Mouse (Mus musculus): ENCODE data around the gene Frmd4a. TPM values are rescaled to one million over a fixed set of nuclear protein-coding genes. Genes with fewer than 3 reads are reported as not detected.

Frmd4a gene
- total RNA-seq, 2 experiments from 2014 or later: 113 to 118 TPM

GRCm38 (mm10) chr2:4184991-4185390 is 167.5 kb downstream of the Frmd4a start:
- intact Hi-C loops (cut with DNase I): no loop called here
- no peak for DNase-seq (ENCODE audit: extremely low spot score in 1 of 2, low spot score in 2 of 2)

- intact Hi-C loops (cut with DNase I): no loop called here
- peak; percentile 25 to 29 for DNase-seq (ENCODE audit: extremely low spot score in 1 of 2, low spot score in 2 of 2)
These were observed 170.0 kb downstream of the Frmd4a start for GRCm38 (mm10) chr2:4187521-4187920.

- intact Hi-C loops (cut with DNase I): no loop called here
- DNase-seq (ENCODE audit: extremely low spot score in 1 of 2, low spot score in 2 of 2): no peak
These were observed 170.8 kb downstream of the Frmd4a start for GRCm38 (mm10) chr2:4188303-4188702.

- no peak for DNase-seq (ENCODE audit: extremely low spot score in 1 of 2, low spot score in 2 of 2)
- intact Hi-C loops (cut with DNase I): no loop called here
These were observed 172.8 kb downstream of the Frmd4a start for GRCm38 (mm10) chr2:4190345-4190744.

- intact Hi-C loops (cut with DNase I): no loop called here
These were observed 173.5 kb downstream of the Frmd4a start for GRCm38 (mm10) chr2:4190995-4191394.

DNA sequence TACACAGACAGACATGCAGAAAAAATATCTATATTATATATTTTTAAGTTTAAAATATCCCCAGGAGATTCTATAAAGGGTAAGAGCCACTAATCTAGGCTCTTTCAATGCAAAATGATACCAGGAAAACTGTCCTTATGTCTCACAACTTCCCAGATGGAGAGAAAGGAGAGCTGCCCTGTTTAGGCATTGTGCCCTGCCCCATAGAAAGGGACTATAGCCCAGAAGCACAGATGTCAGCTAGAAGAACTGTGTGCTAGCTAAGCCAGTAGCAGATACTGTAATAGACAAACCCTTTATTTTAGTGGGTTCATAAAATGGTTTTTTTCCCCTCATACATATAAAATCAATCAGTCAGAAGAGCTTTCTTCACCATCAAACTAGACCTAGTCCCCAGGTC is 175.7 kb downstream of the Frmd4a start:
- intact Hi-C loops (cut with DNase I): no loop called here

More at GRCm38 (mm10) chr2:4190995-4191394, 173.5 kb downstream of the Frmd4a start:
- no peak for DNase-seq (ENCODE audit: extremely low spot score in 1 of 2, low spot score in 2 of 2)

DNA sequence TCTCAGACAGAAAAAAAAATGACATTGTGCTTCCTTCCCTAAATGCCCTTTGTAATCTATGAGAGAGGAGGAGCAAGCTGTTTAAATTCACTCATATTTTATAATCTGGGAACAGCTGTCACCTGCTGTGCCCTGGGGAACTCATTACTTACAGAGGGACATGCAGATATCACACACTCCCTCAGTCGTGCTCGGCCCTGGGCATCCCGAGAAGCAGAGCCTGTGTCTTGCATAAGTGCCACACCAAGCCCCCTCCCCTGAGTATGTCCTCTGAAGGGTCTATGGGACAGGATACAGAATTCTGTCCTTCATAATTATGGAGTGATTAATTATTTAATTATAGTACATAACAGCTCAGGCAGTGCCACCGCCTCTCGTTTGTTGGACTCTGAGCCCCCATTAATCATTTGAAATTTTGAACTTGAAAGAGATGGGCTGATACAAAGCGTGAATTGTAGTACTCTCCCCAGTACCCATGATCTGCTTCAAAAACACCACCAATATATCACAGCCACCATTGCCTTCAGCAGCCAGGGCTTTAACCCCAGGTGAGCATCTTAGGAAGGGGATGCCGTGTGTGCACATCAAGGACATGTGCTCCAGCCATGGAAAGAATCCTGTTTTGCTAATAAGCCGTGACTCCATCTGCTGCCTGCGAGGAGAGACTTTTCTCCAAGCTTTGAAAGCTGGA is 177.0 kb downstream of the Frmd4a start:
- intact Hi-C loops (cut with DNase I): no loop called here

More for the DNA sequence above, 175.7 kb downstream of the Frmd4a start:
- DNase-seq (ENCODE audit: extremely low spot score in 1 of 2, low spot score in 2 of 2): no peak

DNA sequence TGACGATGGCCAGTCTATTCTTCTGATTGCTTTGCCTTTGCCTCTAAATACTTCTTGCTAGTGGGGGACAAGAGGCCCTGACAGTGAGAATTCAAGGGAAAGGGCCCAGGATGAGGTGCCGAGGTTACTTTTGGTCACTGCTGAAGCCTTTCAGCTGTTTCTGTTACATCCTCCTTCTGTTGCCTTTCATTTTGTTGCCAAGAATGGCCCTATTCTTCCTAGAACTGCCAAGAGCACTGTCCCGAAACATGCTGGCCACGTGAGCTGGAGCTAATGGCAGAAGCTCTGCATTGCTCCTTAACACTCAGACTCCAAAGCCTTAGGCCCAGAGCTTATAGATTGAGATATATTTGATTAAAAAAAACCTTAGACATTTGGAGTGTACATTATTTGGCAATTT is 178.5 kb downstream of the Frmd4a start:
- no peak for DNase-seq (ENCODE audit: extremely low spot score in 1 of 2, low spot score in 2 of 2)
- intact Hi-C loops (cut with DNase I): no loop called here

More for the DNA sequence above, 177.0 kb downstream of the Frmd4a start:
- DNase-seq (ENCODE audit: extremely low spot score in 1 of 2, low spot score in 2 of 2): no peak

DNA sequence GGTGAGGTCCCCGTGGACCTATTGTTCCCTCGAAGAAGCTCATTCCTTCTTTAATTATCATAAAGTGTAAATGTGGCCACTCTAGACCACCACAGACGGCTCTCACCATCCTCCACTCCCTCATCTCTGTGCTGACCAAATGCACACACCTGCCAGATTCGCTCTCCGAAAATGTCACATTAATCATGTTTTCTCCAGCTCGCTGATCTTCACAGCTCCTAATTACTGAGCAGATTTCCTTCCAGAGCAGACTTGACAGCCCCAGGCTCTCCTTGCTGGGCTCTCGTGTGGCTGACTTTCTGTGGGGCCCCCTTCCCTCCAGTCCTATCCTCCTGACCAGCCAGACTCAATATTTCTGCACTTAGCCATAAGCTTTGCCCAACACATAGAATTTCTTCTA is 191.7 kb downstream of the Frmd4a start:
- DNase-seq (ENCODE audit: extremely low spot score in 1 of 2, low spot score in 2 of 2): no peak
- intact Hi-C loops (cut with DNase I): no loop called here

- intact Hi-C loops (cut with DNase I): loop anchor here (2.0 kb wide), 1 partner anchor 270 kb away; no protein-coding TSS in a partner anchor
- no peak for DNase-seq (ENCODE audit: extremely low spot score in 1 of 2, low spot score in 2 of 2)
These were observed 204.9 kb downstream of the Frmd4a start for GRCm38 (mm10) chr2:4222497-4222828.

DNA sequence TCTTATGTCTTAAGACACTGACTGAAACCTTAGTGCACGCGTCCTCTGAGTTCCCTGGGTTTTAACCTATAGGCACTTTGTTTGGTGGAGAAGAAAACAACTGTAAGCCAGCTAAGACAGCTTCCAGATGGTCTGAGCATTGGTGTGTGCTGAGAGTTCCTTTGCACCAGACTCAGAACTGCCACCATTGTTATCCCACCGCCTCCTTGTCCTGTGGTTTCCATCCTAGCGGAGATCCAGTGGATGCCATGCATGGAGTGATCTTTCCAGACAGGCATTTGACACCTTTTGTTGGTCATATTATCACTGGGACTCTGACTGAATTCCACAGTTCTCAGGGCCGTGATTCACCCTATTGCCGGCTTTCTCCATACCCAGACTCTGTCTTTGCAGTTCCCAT is 205.8 kb downstream of the Frmd4a start:
- intact Hi-C loops (cut with DNase I): loop anchor here (2.0 kb wide), 1 partner anchor 269 kb away; no protein-coding TSS in a partner anchor
- DNase-seq (ENCODE audit: extremely low spot score in 1 of 2, low spot score in 2 of 2): no peak

GRCm38 (mm10) chr2:4226941-4227558 is 209.5 kb downstream of the Frmd4a start:
- intact Hi-C loops (cut with DNase I): no loop called here
- no peak for DNase-seq (ENCODE audit: extremely low spot score in 1 of 2, low spot score in 2 of 2)

DNA sequence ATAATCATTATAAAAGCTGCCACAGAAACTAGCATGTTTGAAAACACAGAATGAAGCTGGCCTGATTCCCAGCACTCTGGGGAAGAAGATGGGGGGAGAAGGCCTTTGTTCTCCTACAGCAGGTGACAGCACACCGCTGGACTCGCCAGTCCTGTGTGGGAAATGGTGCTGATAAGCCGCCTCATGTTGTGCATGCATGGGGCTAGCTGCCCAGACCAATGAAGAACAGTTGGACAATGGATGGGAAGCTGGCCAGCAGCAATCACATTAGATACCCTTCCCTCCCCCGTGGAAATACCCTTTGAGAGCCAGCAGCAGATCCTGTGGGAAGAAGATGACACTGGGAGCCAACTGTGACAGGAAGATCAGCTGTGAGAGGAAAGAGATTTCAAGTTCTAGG is 210.0 kb downstream of the Frmd4a start:
- DNase-seq (ENCODE audit: extremely low spot score in 1 of 2, low spot score in 2 of 2): peak in 1 of 2 experiments; percentile 25
- intact Hi-C loops (cut with DNase I): no loop called here

DNA sequence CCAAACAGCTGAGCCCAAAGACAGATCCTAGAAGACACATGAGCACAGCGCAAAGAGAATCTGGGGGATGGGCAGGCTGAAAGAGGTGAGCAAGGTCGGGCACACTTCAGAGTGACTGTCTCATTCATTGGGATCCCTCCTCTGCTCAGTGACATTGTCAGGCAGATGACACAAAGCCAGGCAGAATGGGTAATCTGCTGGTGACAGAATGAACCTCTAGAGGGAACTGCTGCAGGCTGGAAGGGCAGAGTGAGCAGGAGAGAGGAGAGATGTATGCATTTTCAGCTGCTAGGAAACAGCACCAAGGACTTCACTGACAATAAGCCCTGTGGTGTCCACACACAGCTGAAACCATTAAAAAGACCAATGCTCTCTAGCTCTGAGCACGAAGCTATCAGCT is 211.0 kb downstream of the Frmd4a start:
- DNase-seq (ENCODE audit: extremely low spot score in 1 of 2, low spot score in 2 of 2): peak in 1 of 2 experiments; percentile 29
- intact Hi-C loops (cut with DNase I): no loop called here

DNA sequence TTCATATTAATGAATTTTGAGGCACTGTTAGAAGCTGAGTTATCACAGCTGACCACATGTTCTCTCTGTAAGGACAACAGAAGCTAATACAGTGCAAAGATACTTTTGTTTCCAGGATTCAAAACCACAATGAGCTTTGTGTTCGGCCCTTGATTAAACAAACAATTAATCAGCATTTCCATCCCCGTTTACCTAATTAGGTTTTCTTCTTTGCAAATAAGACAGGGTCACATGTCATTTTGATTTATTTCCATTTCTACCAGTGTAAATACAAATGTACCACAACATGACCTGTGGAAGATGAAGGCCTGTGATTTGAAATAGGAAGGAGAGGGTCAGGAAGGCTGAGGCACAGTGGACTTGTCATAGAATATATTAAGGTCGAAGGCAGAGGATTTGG is 214.8 kb downstream of the Frmd4a start:
- no peak for DNase-seq (ENCODE audit: extremely low spot score in 1 of 2, low spot score in 2 of 2)
- intact Hi-C loops (cut with DNase I): no loop called here

DNA sequence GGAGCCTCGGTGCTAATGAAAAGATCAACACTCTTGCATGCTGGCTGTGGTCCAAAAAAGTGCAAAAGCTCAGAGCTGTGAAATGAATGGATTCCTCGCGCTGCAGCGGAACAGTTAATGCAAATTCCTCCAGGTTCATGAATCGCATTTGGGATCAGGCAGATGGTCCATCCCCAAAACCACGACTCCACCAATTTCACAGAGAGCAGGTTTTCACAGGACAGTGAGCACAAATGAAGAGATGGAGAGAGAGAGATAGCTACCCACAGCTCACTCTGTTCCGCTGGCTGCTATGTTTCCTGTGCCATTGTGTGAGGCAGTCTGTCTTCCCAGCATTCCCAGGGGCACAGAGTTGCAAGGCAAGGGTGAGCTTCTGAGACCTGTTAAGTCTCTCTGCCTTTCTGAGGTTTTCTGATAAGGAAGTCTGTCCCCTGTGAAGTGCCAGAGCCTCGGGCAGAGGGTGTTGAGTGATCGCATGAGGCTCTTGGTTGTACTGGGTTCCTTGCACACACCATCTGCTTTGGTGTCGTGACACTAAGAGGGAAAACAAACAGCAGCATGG is 215.3 kb downstream of the Frmd4a start:
- intact Hi-C loops (cut with DNase I): no loop called here
- no peak for DNase-seq (ENCODE audit: extremely low spot score in 1 of 2, low spot score in 2 of 2)

- intact Hi-C loops (cut with DNase I): no loop called here
- DNase-seq (ENCODE audit: extremely low spot score in 1 of 2, low spot score in 2 of 2): no peak
These were observed 220.2 kb downstream of the Frmd4a start for GRCm38 (mm10) chr2:4237686-4238085.

GRCm38 (mm10) chr2:4249723-4250122 is 232.2 kb downstream of the Frmd4a start:
- DNase-seq (ENCODE audit: extremely low spot score in 1 of 2, low spot score in 2 of 2): no peak
- intact Hi-C loops (cut with DNase I): no loop called here

DNA sequence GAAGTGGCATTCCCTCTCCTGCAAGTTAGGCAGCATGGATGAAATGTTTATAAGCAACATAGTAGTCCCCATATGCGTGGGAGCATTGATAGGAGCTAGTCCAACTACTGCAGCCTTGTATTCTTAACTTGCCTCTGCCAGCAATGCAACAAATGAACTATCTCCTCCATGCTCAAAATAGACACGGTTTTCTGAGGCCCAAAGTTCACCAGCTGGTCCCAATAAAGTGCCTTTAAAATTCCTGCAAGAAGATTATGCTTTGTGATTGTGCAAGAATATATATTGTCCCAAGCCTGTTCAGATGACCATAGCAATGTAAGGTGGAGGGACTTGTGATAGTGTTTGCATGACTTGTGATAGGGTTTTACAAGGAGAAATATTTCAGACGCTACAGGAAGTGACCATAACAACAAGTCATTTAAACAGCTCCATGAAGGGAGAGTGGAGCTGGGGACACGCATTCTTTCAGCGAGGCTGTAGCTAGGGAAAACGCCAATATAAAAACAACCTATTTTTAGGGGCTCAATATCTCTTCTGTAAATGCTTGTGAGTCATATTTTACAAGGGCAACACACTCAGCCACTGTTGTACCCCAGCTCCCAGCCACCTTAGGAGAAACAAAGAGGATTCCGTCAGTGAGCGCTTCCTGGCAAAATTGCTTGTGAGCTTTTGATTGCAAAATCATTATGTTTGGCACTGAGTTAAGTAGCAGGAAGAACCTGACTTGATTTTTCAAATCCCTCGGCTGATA is 235.2 kb downstream of the Frmd4a start:
- no peak for DNase-seq (ENCODE audit: extremely low spot score in 1 of 2, low spot score in 2 of 2)
- intact Hi-C loops (cut with DNase I): no loop called here

DNA sequence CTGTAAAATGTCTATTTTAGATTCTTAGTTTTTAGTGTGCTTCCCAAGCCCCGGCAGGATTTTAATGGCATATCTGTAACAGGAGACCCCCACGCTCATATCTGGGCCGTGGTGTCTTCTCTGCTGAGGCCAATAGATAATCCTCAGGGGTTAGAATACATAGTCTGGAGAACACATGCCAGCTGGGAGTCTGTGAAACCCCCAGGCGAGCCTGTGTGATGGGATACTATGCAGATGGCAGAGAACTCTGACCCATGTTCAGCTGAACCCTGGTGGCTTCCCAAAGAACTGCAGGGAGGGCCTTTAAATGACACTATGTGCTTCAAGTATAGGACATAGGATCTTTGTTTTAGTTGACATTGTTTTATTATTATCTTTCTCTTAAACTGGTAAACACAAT is 235.8 kb downstream of the Frmd4a start:
- peak in 1 of 2 experiments; percentile 55 for DNase-seq (ENCODE audit: extremely low spot score in 1 of 2, low spot score in 2 of 2)
- intact Hi-C loops (cut with DNase I): no loop called here
